Mouse (Mus musculus) bone marrow macrophage, adult 2 months (primary cell): Measurements from ENCODE around the gene Pagr1a. TPM values are rescaled to one million over a fixed set of nuclear protein-coding genes. Genes with fewer than 3 reads are reported as not detected.

Experiments used
- H3K27ac ChIP-seq: 2 replicates; pipeline ENCODE4 v1.5.1; 2012; ENCODE audit warnings: low read depth, low read length; ENCODE audit not compliant: insufficient read depth
- H3K4me1 ChIP-seq: 2 replicates; pipeline ENCODE4 v1.6.1; 2012; ENCODE audit warnings: low read length; ENCODE audit not compliant: control insufficient read depth, insufficient read depth
- H3K4me3 ChIP-seq: 2 replicates; pipeline ENCODE4 v1.5.1; 2012; ENCODE audit warnings: mild to moderate bottlenecking, low read length, moderate library complexity; ENCODE audit not compliant: insufficient read depth
- CTCF ChIP-seq: IDR thresholded peaks from 2 replicates; pipeline ENCODE4 v1.5.1; 2012; ENCODE audit warnings: low read depth, mild to moderate bottlenecking, low read length, moderate library complexity
- POLR2A ChIP-seq: IDR thresholded peaks from 2 replicates; pipeline ENCODE4 v1.6.1; 2012; ENCODE audit warnings: mild to moderate bottlenecking, low read depth, low read length, borderline replicate concordance
- polyA plus RNA-seq: library from polyadenylated mRNA; stranded (reverse); fragments of >200 nt; gene quantifications from 2 replicates; pipeline ENCODE4 v1.2.4, GENCODE M21; 2012; ENCODE audit not compliant: missing spikeins, insufficient read depth, insufficient read length

The Pagr1a gene
- polyA plus RNA-seq, 1 experiment: 22.2 TPM

- H3K27ac ChIP-seq: no peak within 1 kb of the TSS
- peaks cover 21% of the 10 kb centered on the region for H3K4me1 ChIP-seq
- no peak for TF ChIP-seq CTCF
- no peak for TF ChIP-seq POLR2A
- H3K4me3 ChIP-seq: no peak within 1 kb of the TSS
Observed at GRCm38 (mm10) chr7:127020901-127021562, 3.9 kb upstream of the Pagr1a start, which contains the start of the genes Gm42742 and Prrt2. Gene Gm42742, minus strand, starts transcription at chr7:127021097. Gene Prrt2, minus strand, starts transcription at chr7:127021211.

DNA sequence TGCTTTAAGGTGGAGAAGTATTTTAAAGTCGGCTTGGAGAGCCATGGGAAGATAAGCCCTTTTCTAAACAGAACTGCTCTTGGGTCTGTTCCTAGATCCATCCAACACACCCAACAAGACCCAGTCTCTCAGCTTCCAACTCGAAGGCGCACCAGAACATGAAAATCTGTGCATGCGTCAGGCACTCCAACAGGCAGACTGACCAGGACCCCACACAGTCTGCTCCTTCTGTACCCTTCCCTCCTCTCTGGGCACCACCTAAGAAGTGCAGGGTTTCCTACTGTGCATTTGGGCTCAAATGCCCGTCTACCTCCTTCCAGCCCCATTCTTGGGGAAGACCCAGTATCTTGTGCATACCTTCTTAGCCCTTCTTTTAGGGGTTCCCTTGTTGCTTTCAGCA, 3.3 kb upstream of the Pagr1a start:
- Histone ChIP-seq H3K4me3 (no peak overlapping the region), H3K27ac (no peak overlapping the region), H3K4me1 (peaks cover 24% of the 10 kb centered on the region)
- TF ChIP-seq CTCF: no peak
- no peak for TF ChIP-seq POLR2A

DNA sequence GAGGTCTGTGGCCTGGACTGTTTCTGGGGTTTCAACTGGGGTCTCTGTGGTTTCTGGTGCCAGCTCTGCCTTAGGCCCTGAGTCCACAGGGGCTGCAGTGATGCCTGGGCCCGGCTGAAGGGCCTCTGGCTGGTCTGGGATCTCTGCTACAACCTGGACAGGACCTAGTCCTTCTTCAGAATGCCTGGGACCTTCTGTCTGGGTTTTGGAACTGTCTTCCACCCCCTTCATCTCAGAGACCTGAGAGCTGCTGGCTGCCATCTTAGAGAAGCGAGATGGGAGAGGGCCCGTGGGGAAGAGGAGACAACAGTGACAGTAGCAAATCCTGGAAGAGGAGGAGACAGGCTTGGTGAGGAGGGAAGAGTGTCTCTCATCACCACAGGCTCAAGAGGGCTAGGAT, 2.9 kb upstream of the Pagr1a start:
- Histone ChIP-seq H3K4me3 (no peak overlapping the region), H3K4me1 (peaks cover 29% of the 10 kb centered on the region), H3K27ac (no peak overlapping the region)
- TF ChIP-seq CTCF (no peak), POLR2A (no peak)

GRCm38 (mm10) chr7:127019306-127019960, 2.3 kb upstream of the Pagr1a start:
- Histone ChIP-seq H3K4me3 (no peak overlapping the region), H3K27ac (no peak overlapping the region), H3K4me1 (peaks cover 30% of the 10 kb centered on the region)
- TF ChIP-seq POLR2A (no peak), CTCF (no peak)

- no peak overlapping the region for H3K4me3 ChIP-seq
- TF ChIP-seq POLR2A: no peak
- TF ChIP-seq CTCF: no peak
- H3K27ac ChIP-seq: no peak overlapping the region
- H3K4me1 ChIP-seq: peaks cover 28% of the 10 kb centered on the region
Observed at GRCm38 (mm10) chr7:127018416-127019305, 1.5 kb upstream of the Pagr1a start.

DNA sequence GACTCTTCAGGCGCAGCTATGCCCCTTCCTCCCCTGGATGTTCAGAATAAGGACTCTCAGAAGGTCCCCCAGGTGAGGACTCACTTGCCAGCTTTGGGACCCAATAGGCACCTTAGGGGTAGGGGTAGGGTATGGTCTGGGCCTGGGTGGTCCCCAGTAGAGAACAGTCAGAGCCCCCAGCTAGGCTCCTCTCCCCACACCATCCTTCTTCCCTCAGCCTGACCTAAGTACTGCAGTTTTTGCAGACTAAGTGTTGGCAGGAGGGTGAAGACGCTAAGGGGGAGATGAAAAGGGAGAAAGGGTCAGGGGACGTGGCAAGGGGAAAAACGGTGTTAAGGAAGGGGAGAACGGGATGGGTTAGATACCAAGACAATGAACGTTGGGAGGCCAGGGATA, 796 bp upstream of the Pagr1a start:
- TF ChIP-seq CTCF (no peak), POLR2A (no peak)
- Histone ChIP-seq H3K27ac (no peak overlapping the region), H3K4me1 (peaks cover 27% of the 10 kb centered on the region), H3K4me3 (no peak overlapping the region)

- Histone ChIP-seq H3K4me1 (peaks cover 29% of the 10 kb centered on the region), H3K4me3 (peak overlapping the region; percentile 74), H3K27ac (peak overlapping the region; percentile 84)
- no peak for TF ChIP-seq CTCF
- no peak for TF ChIP-seq POLR2A
Observed at GRCm38 (mm10) chr7:127016486-127016938, 640 bp downstream of the Pagr1a start.

DNA sequence TGATC, 869 bp downstream of the Pagr1a start, which contains the start of gene Pagr1b:
Pagr1b (minus strand) TSS at position 4 of the 5 bp plus-strand sequence.
- Histone ChIP-seq H3K4me3 (peak within 1 kb of the TSS; percentile 74), H3K4me1 (peaks cover 31% of the 10 kb centered on the region), H3K27ac (peak within 1 kb of the TSS; percentile 84)
- TF ChIP-seq POLR2A (no peak), CTCF (no peak)

- H3K4me1 ChIP-seq: peaks cover 33% of the 10 kb centered on the region
Observed at GRCm38 (mm10) chr7:127016081-127016480, 1.1 kb downstream of the Pagr1a start.

DNA sequence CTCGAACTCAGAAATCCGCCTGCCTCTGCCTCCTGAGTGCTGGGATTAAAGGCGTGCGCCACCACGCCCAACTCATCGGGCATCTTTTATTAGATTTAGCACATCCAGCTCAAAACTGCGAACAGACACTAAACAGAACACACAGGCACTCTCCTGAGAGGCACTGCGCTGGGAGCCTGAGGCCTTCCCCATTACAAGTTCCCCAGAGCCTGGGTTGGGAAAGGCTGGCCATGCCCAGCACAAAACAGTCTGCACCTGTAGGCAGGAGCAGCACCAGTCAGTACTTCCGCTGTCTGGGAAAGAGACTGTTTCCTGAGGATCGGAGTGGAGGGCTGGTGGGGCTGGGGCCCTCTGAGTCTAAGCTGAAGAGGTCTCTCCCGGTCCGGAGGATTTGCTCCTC, 2.2 kb downstream of the Pagr1a start:
- TF ChIP-seq POLR2A: no peak
- no peak for TF ChIP-seq CTCF
- Histone ChIP-seq H3K27ac (no peak overlapping the region), H3K4me3 (no peak overlapping the region), H3K4me1 (peaks cover 43% of the 10 kb centered on the region)

More at GRCm38 (mm10) chr7:127016081-127016480, 1.1 kb downstream of the Pagr1a start:
- Histone ChIP-seq H3K4me3 (peak overlapping the region; percentile 74), H3K27ac (peak overlapping the region; percentile 84)
- no peak for TF ChIP-seq CTCF
- no peak for TF ChIP-seq POLR2A
